Mouse (Mus musculus) testis, adult 2 months (tissue): ENCODE results near the gene Ncan. TPM values are rescaled to one million over a fixed set of nuclear protein-coding genes. Genes with fewer than 3 reads are reported as not detected.

Experiments
- H3K27ac ChIP-seq: fragments of 200-500 bp; 2 replicates; pipeline ENCODE4 v1.5.1; 2012; ENCODE audit warnings: low read depth, low read length; ENCODE audit not compliant: control insufficient read depth, insufficient read depth
- H3K27me3 ChIP-seq: fragments of 200-500 bp; 2 replicates; pipeline ENCODE4 v1.6.1; 2012; ENCODE audit warnings: mild to moderate bottlenecking, low read length, moderate library complexity; ENCODE audit not compliant: control insufficient read depth, insufficient read depth
- H3K36me3 ChIP-seq: fragments of 200-500 bp; 2 replicates; pipeline ENCODE4 v1.6.1; 2012; ENCODE audit warnings: mild to moderate bottlenecking, low read length; ENCODE audit not compliant: control insufficient read depth, insufficient read depth
- H3K4me1 ChIP-seq: fragments of 200-500 bp; 2 replicates; pipeline ENCODE4 v1.6.1; 2012; ENCODE audit warnings: low read length; ENCODE audit not compliant: control insufficient read depth, insufficient read depth
- H3K4me3 ChIP-seq: fragments of 200-500 bp; 2 replicates; pipeline ENCODE4 v1.5.1; 2012; ENCODE audit warnings: low read depth, mild to moderate bottlenecking, low read length, moderate library complexity, mixed read lengths; ENCODE audit not compliant: control insufficient read depth
- CTCF ChIP-seq: fragments of 200-500 bp; IDR thresholded peaks from 2 replicates; pipeline ENCODE4 v1.5.1; 2012; ENCODE audit warnings: low read depth, mild to moderate bottlenecking, inconsistent platforms, low read length, moderate library complexity; ENCODE audit not compliant: control insufficient read depth, insufficient read depth, insufficient replicate concordance
- POLR2A ChIP-seq: fragments of 200-500 bp; IDR thresholded peaks from 2 replicates; pipeline ENCODE4 v1.6.1; 2012; ENCODE audit warnings: low read depth, mild to moderate bottlenecking, inconsistent platforms, low read length, moderate library complexity; ENCODE audit not compliant: control insufficient read depth
- polyA plus RNA-seq: library from polyadenylated mRNA; depleted of rRNA; stranded (reverse); fragments of >200 nt; gene quantifications from 2 replicates; pipeline ENCODE4 v1.2.3, GENCODE M21; 2012; rRNA removed

The Ncan gene
- polyA plus RNA-seq, 1 experiment = 7.3 TPM

GRCm38 (mm10) chr8:70049662-70050061, 71.0 kb downstream of the Ncan start:
- no peaks in the 10 kb centered on the region for H3K4me1 ChIP-seq
- H3K4me3 ChIP-seq = no peak overlapping the region
- TF ChIP-seq POLR2A = no peak
- TF ChIP-seq CTCF = no peak
- H3K27ac ChIP-seq = no peak overlapping the region
- peaks cover 1% of the 10 kb centered on the region for H3K36me3 ChIP-seq
- H3K27me3 ChIP-seq = no peaks in the 10 kb centered on the region

GRCm38 (mm10) chr8:70043996-70044395, 76.7 kb downstream of the Ncan start:
- H3K4me1 ChIP-seq = peaks cover 3% of the 10 kb centered on the region
- H3K27ac ChIP-seq = no peak overlapping the region
- no peaks in the 10 kb centered on the region for H3K27me3 ChIP-seq
- peak overlapping the region; percentile 96 for H3K4me3 ChIP-seq
- TF ChIP-seq POLR2A (no peak), CTCF (no peak)
- H3K36me3 ChIP-seq = peaks cover 1% of the 10 kb centered on the region; the same call in 1 of the 2 replicates

Other genes starting within 250 kb of the Ncan start
- gene Cilp2, start 233.2 kb downstream of the Ncan start, polyA plus RNA-seq = 0.36 and 0.51 TPM in 2 replicates
- gene Tssk6, start 218.7 kb downstream of the Ncan start, polyA plus RNA-seq = 844 and 936 TPM in 2 replicates
- 122 and 131 TPM in 2 replicates for gene Ndufa13, start 218.3 kb downstream of the Ncan start, polyA plus RNA-seq
- gene Yjefn3, start 218.2 kb downstream of the Ncan start, polyA plus RNA-seq = 0.95 TPM in 2 replicates
- 80.8 and 84.9 TPM in 2 replicates for gene Gatad2a, start 124.5 kb downstream of the Ncan start, polyA plus RNA-seq
- gene Mau2, start 78.1 kb downstream of the Ncan start, polyA plus RNA-seq = 46.0 and 52.7 TPM in 2 replicates
- 32.5 and 34.5 TPM in 2 replicates for gene Sugp1, start 78.1 kb downstream of the Ncan start, polyA plus RNA-seq
- gene Tm6sf2, start 47.9 kb downstream of the Ncan start, polyA plus RNA-seq = 11.0 and 14.1 TPM in 2 replicates
- 0.23 and 0.31 TPM in 2 replicates for gene Hapln4, start 37.4 kb downstream of the Ncan start, polyA plus RNA-seq
- 3.8 and 4.8 TPM in 2 replicates for gene Nr2c2ap, start 10.5 kb upstream of the Ncan start, polyA plus RNA-seq
- gene Rfxank, start 18.3 kb upstream of the Ncan start, polyA plus RNA-seq = 19.1 TPM in 2 replicates
- 104 and 117 TPM in 2 replicates for gene Borcs8, start 18.6 kb upstream of the Ncan start, polyA plus RNA-seq
- gene Mef2b, start 18.8 kb upstream of the Ncan start, polyA plus RNA-seq = 2.6 and 3.7 TPM in 2 replicates
- gene Tmem161a, start 51.5 kb upstream of the Ncan start, polyA plus RNA-seq = 13.4 and 17.7 TPM in 2 replicates
- gene Slc25a42, start 91.4 kb upstream of the Ncan start, polyA plus RNA-seq = 11.8 and 12.3 TPM in 2 replicates
- 206 and 208 TPM in 2 replicates for gene Sugp2, start 113.4 kb upstream of the Ncan start, polyA plus RNA-seq
- gene Armc6, start 113.6 kb upstream of the Ncan start, polyA plus RNA-seq = 5.4 and 5.5 TPM in 2 replicates
- 7.3 and 9.8 TPM in 2 replicates for gene Homer3, start 162.0 kb upstream of the Ncan start, polyA plus RNA-seq
- 95.5 and 101 TPM in 2 replicates for gene Ddx49, start 181.6 kb upstream of the Ncan start, polyA plus RNA-seq
- 102 and 115 TPM in 2 replicates for gene Cope, start 181.6 kb upstream of the Ncan start, polyA plus RNA-seq
- gene Cers1, start 194.9 kb upstream of the Ncan start, polyA plus RNA-seq = 0.43 and 0.48 TPM in 2 replicates
- 0.20 and 0.24 TPM in 2 replicates for gene Gdf1, start 208.9 kb upstream of the Ncan start, polyA plus RNA-seq
- 33.3 and 35.4 TPM in 2 replicates for gene Upf1, start 232.4 kb upstream of the Ncan start, polyA plus RNA-seq